Mouse (Mus musculus) kidney, postnatal 4 days (tissue): ENCODE results near the gene Gm10198.

Experiments
- DNase-seq, 2 experiments: peaks; one replicate each; pipeline ENCODE4 v3.0.0; 2021; ENCODE audit warnings: mixed read lengths in 2 of 2

Gm10198 gene

DNA sequence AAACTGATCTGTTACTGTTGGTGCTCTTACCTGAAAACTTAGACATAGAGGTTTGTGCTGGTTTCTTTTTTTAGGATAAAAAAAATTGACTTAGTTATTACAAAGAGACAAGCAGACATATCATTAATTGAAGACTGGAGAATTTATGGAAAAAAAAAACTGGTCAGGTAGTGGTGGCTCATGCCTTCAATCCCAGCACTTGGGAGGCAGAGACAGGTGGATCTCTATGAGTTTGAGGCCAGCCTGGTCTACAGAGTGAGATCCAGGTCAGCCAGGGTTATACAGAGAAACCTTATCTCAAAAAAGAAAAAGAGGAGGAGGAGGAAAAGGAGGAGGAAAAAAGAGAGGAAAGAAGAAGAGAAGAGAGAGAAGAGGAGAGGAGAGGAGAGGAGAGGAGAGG, at the start of gene Gm10198:
TSS of gene Gm10198 (plus strand) at position 301 of the 400 bp plus-strand sequence.
- no peak for DNase-seq

DNA sequence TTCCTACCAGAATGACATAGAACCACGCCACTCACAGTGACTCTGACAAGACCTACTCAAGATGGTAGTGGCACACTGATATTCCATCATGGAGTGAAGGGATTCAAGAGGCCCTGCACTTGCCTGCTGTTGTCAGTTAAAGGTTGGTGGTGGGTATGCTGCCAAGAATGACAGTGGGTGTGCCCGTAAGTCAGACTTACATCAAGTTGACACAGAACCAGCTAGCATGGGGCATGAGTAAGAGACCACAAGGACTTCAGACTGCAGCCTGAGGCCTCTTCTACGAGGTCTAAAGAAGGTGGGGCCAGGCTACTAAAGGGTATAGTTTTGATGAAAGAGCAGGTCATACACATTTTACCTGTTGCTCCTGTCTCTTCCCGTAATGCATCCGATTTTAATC, 47.3 kb upstream of the Gm10198 start:
- no peak for DNase-seq

DNA sequence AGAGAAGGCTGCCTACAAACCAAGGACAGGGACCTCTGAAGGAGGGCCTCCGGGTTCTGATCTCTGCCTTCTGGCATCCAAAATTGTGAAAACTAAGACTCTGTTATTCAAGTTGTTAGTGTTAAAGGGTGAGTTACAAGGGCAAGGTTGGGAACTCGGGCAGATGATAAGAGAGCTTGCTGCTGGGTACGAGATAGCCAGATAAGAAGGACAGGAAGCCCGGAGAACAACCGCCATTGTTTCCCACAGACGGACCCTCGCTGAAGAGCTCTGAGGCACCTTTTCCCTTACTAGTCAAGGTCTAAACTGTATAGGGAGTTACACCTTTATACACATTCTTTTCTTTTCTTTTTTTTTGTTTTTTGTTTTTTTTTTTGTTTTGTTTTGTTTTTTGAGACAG, 39.8 kb upstream of the Gm10198 start:
- no peak for DNase-seq

DNA sequence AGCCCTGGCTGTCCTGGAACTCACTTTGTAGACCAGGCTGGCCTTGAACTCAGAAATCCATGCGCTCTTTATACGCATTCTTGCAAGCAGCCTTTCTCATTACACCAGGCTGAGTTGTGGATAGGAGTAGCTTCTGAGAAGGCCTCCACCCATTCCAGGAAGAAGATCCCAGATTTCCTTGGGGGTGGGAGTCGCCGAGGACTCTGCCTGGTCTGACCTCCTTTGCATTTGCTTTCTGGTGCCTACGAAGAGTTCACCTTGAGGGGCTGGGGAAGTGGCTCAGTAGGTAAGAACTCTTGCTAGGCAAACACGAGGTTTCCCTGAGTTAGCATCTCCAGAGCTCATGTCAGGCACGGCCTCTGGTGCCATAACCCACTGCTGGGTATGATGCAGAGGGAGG, 39.4 kb upstream of the Gm10198 start:
- DNase-seq = no peak

DNA sequence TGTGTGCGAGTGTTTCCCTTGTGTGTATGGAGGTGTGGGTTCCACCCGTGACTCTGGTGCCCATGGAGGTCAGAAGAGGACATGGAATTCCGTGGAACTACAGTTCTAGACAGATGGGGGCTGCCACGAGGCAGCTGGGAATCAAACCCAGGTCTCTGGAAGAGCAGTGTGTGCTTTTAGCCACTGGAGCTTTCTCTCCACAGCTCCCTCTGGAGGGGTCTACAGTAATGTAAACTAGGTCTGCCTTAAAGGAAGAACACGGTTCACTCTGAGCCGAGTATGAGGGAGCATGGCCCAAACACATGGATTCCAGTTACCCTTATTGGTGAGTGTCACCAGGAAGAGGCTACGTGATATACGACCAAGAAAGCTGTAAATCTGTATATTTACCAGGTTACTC, 38.6 kb upstream of the Gm10198 start:
- DNase-seq = no peak

DNA sequence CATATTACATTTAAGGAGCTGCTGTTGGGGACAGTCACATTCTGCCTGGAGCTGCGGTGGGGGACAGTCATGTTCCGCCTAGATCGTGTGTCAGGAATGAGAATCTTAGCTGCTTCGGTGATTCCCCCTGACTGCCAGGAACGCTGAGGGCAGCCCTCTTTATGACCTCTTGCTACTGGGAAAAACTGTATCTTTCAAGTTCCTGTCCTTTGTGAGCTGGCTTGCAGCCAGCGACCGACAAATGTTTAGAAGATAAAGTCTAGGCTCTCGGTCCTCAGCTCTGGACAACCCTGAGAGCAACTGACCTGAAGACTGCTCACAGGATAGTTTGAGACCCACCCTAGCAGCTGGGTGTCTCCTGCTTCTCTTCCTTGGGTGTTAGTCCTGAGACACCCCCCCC, 37.3 kb upstream of the Gm10198 start:
- DNase-seq = peak; percentile 7 to 25

DNA sequence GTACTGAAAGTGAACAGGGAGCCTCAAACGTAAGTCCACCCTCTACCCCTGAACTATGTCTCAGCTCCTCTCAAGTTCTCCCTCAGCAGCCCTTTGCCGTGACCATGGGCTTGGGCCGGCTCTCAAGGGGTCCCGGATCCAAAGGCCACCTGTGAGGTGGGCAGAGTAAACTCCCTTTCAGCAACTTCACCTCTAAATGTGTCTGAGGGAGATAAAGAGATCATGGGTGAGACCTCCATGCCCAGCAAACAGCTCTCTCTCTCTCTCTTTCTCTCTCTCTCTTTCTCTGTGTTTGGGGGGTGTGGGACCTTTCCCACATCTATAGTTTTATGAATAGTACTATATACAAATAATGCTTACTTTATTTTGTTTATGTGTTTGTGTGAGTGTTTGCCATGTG, 36.2 kb upstream of the Gm10198 start:
- DNase-seq = no peak

DNA sequence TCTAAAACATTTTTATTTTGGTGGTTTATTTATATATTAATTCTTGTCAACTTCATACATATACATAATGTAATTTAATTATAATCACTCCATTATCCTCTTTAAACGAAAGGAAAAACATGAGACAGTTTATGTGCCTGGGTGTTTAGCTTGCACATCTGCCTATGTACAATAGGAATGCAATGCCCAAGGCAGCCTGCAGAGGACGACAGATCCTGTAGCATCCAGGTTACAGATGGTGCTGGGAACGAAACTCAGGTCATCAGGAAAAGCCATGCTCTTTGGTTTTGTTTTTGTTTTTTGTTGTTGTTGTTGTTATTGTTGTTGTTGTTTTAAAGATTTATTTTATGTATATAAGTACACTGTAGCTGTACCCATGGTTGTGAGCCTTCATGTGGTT, 32.4 kb upstream of the Gm10198 start:
- no peak for DNase-seq

DNA sequence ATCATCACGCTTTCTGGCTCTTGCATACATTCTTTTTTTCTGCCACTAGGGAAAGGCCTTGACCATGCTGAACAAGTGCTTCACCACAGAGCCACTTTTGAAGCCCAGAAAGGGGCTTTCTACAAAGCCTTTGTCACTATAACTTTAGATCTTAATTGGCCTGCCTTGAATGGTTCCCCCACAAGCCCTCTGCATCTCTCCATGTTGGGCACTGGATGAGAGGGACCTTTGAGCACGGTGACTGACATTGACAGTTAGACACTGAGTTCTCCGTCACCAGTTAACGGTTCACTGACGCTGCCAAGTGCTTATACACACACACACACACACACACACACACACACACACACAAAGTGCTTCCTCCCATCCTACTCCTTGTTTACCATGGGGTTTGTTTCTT, 30.0 kb upstream of the Gm10198 start:
- DNase-seq = no peak

DNA sequence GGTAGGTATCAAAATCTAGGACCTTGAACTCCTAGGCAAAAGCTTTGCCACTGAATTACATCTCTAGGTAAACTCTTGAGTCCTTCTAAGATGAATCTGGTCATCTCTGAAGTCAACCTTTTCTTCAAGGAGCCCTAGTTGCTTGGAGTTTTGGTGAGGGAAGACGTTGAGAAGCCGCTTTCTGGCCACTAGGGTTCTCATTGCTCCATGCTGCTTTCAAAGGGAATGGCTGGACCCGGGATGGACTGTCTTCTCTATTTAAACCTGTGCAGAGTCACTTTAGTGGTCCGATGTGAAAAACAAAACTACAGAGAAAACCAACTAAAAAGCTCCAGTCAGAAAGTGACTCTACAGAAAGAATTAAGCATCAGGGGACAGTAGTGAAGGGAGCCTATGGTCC, 18.4 kb upstream of the Gm10198 start:
- peak; percentile 19 to 21 for DNase-seq

DNA sequence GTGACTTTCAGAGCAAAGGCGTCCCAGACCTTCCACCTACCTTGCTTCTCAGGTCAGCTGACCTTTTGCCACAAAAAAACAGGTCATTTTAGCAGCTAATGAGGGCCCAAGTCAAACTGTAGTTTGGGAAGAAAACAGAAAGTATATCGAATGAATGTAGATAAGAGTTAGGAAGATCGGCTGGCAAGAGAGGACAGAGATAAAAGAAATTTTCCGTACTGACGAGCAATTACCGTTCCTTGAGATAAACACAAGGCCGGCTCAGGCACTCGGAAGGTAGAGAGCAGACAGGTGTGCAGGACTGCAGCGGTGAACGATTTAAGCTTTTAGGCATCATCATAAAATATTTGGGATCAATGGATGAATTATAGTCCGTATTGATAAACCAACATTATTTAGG, 15.4 kb upstream of the Gm10198 start:
- DNase-seq = no peak

DNA sequence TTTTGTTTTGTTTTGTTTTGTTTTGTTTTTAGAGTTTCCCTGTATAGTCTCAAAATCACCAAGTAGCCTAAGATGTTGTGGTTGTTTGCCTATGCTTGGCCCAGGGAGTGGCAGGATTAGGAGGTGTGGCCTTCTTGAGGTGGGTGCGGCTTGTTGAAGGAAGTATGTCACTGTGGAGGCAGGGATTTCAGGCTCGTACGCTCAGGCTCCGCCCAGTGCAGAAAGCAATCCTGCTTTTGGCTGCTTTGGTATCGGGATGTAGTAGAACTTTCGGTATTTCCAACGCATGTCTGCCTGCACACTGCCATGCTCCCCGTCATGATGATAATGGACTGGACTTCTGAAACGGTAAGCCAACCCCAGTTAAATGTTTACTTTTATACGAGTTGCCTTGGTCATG, 12.5 kb upstream of the Gm10198 start:
- DNase-seq = no peak

DNA sequence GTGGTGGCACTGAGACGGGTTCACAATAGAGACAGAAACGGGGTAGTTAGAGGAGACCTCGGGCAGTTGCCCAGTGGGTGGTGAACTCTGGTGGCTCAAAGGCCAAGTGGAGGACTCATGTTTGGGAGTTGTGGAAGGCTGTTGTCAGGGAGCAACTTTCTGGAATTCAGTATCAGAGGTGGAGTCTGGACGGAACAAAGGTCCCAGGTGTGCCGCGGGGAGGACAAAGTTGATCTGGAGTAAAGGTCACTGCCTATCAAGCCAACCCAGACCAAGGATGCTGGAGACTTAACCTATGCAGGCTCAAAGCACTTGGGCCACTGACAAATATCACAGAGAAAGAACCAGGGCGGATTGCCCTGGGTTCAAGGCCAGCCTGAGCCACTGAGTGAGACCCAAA, 5.5 kb downstream of the Gm10198 start:
- DNase-seq = no peak

DNA sequence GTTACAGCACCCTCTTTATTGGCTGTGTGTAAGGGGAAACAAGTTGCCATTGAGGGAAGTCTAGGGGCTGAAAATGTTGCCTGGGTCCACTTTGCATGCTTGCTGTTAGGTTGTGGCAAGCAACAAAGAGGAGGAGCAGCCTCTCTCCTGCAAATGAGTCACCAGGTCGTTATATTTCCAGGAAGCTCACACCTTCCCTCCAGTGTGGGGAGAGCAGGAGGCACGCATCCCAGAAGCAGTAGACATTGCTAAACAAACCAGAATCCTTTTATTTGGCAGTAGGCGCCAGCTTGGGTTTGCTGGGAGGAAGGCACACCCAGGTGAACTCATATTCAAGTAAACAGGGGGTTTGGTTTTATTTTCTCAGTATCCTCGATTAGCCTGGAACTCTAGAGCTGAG, 8.8 kb downstream of the Gm10198 start:
- DNase-seq = no peak

DNA sequence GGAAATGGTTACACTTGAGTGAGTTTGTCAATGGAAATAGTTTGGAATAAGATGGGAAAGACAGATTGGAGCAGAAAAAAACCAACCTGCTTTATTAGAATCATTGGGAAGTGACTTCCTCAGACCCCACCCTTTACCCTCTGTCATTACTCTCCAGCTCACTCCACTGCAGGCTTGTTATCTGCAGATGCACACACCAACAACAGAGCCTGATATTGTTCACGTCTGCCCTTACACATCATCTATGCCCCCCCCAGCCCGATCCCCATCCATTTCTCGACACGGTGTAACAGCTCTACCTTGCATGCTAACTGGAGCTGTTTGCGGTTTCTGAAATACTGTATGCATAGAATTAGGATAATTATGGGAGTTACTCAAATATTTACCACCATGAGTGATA, 12.2 kb downstream of the Gm10198 start:
- no peak for DNase-seq

DNA sequence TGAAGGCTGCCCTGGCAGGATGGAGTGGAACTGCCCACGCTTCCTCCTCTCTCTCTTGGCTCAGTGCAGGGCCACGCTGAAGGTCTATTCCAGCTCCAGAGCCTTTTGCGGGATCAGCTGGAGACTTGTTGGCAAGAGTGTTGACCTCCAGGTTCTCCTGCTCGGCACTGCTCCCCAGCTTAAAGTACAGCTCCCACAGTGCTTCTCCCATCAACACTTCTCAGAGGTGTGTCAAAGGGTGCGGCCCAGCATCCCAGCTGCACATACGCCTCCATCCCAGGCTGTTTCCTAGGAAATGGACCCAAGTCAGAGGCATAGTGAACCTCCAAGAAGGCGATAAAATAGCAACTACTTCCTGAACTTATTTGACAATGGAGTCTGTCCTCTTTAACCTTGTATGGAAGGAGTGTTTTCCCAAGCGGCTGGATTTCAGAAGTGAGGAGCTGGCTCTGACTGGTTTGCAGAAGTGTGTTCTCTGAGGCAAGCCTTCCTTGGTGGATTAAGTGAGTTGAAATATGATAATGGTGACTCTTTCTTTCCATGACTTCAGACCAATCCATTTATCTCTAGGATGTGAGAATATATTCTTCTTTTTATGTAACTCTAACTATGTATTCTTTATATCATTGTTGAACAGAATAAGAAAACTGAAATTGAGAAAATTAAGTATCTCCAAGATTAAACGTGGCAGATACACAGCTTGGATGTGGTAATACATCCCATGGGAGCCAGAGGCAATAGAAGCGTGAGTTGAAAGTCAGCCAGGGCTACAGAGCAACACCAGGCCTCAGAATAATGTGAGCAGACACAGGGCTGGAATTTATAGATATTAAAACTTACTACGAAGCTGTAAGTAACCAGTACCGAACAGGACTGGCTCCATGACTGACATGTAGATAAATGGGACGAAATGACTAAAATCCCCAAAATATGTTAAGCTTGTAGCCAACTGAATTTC, 23.9 kb downstream of the Gm10198 start:
- no peak for DNase-seq

DNA sequence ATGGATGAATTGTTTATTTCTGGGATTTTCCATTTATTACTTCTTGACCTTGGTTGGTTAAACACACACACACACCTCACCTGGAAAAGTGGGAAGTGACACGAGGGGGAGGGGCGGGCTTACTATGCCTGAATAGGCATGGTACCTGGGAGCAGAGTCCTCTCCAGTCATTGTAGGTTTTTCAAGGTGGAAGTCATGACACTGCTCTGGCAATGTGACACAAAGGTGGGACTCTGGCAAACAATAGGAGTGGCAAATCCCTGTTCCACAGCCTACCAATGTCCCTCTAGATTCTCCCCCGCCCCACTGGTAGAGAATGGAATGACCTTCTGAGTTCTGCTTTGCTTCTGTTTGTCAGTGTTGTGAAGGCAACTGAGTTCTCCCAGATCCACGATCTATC, 27.8 kb downstream of the Gm10198 start:
- peak; percentile 8 to 16 for DNase-seq

DNA sequence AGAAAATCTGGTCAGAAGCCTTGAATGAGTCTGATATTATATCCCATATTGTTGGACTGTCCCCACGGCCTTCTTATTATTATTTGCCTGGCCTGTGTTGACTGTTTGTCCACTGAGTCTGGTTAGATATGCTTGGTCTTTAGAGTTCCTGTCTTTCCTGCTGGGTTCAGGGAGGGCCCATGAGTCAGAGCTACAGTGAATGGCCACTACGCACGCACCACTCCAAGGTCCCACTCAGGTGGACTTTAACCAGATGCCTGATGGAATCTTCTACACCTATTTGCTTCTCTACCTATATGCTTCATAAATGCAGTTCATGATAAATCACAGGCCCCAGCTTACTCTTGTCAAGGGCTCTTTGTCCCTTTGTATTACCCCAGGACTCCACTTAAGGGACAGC, 29.8 kb downstream of the Gm10198 start:
- DNase-seq = no peak

DNA sequence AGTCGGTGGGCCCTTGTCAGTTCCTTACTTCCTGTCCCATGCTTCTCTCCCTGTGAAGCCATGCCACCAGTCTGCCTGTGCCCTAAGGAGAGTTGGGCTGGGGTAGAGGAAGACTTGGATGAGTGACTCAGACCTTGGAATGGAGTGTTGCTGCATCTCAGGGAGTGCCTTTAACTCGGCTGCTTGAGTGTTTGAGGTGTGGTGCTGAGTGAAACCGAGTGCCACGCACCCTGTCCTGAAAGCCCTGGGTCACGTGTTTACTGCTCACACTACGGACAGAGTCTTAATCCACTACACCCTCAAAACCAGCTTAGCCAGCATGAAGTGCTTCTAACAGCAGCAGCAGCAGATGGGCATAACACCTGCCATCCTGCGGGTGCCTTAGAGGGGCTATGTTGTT, 30.5 kb downstream of the Gm10198 start:
- no peak for DNase-seq

DNA sequence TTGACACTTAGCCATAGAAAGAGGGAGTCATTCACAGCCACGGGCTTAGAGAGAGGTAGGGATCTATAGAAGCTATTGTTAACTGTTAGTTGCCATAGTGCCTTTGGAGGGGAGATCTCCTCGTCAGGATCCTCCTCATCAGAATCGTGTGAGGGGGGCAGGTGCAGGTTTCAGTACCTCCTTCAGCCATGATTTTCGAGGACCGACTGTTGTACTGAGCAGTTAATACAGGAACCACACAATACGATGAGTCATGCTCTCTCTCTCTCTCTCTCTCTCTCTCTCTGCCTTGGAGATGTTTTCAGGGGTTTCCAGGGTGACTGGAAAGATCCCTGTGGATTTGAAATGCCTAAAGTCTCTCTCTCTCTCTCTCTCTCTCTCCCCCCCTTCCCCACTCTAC, 31.5 kb downstream of the Gm10198 start:
- DNase-seq = no peak

DNA sequence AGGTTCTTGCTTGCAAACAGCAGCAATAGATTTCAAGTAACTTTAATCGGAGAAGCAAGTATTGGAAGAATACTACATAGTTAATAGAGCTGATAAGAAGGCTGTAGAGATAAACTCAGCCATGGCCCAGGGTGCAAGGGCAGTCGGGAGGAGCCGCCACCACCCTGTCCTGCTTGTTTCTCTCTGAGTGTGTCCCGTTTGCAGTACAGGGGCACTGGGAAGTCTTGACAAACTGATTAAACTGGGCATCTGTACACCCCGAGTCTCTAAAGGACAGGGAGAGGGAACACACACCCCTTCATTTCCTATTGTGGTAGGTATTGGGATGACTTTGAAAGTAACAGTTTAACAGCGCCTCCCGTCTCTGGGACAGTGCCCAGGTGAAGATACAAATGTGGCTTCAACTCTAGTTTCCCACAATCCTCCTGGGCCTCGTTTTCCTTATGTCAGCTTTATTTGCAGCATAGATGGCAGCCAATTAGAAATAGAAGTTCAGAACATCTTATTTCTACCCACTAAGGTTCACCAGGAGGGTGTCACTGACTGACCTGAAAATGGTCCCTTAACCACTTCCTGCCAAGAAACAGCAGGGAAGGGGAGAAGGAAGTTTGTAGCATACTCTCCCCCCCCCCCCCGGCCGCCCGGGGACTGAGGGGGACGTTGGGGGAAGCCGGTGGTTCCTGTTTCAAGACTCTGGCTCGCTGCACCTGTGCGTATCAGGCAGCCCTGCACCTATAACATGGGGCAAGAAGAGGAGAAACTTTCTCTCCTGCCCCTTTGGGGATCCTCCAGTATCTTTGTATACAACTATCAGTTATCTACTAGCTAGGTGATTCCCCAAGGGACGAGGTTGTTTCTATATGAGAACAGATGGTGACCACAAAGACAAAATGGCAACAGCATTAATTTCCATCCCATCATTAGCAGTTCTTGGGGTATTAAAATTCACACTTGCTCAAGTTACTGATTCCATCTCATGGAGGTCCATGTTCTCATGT, 41.9 kb downstream of the Gm10198 start:
- no peak for DNase-seq

DNA sequence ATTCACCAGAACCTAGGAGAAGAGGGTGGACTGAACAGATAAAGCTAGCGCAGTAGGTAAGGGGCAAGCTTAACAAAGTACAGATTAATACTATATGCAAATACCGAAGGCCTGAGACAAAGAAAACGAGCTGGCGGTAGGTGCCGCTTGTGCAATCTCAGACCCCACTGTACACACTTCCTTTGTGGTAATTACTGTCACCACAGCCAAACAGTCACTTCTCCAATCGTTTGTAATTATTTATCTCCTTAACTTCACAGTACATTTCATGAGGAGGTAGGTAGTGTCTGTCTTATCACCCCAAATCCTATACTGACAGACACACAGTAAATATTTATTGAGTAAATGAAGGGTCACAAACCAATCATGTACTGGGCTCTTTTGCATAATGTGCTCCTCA, 47.7 kb downstream of the Gm10198 start:
- DNase-seq = no peak
